Mouse (Mus musculus) intestine, embryonic 15.5 days (tissue): ENCODE measurements around the gene Antxr1. TPM values are rescaled to one million over a fixed set of nuclear protein-coding genes. Genes with fewer than 3 reads are reported as not detected.
A peak's percentile ranks its signal among the peaks of the same experiment; 100 is the strongest.

Source experiments
- ATAC-seq: fragments of 200-750 bp; cut with Nextera tagmentation; 2 replicates; pipeline ENCODE4 v1.8.0; 2017; ENCODE audit warnings: moderate TSS enrichment, moderate library complexity
- H3K27ac ChIP-seq: fragments of 300-500 bp; sonication (generic); 2 replicates; pipeline ENCODE4 v1.5.1; 2015; ENCODE audit warnings: mild to moderate bottlenecking, inconsistent platforms
- H3K27me3 ChIP-seq: fragments of 300-500 bp; sonication (generic); replicated peaks from 2 replicates; pipeline ENCODE4 v1.6.1; 2015; ENCODE audit warnings: inconsistent platforms
- H3K36me3 ChIP-seq: fragments of 300-500 bp; sonication (generic); 2 replicates; pipeline ENCODE4 v1.6.1; 2015; ENCODE audit warnings: inconsistent platforms
- H3K4me1 ChIP-seq: fragments of 300-500 bp; sonication (generic); replicated peaks from 2 replicates; pipeline ENCODE4 v1.6.1; 2015; ENCODE audit warnings: inconsistent platforms
- H3K4me2 ChIP-seq: fragments of 300-500 bp; sonication (generic); replicated peaks from 2 replicates; pipeline ENCODE4 v1.6.1; 2015; ENCODE audit warnings: mild to moderate bottlenecking, inconsistent platforms
- H3K4me3 ChIP-seq: fragments of 300-500 bp; sonication (generic); replicated peaks from 2 replicates; pipeline ENCODE4 v1.5.1; 2015; ENCODE audit warnings: inconsistent platforms
- H3K9ac ChIP-seq: fragments of 300-500 bp; sonication (generic); 2 replicates; pipeline ENCODE4 v1.6.1; 2015; ENCODE audit warnings: inconsistent platforms
- H3K9me3 ChIP-seq: fragments of 300-500 bp; sonication (generic); 2 replicates; pipeline ENCODE4 v1.6.1; 2016; ENCODE audit warnings: inconsistent platforms
- WGBS: fragments of 180-500 bp; shearing (Covaris S2); methylation state at CpG from one replicate; pipeline ENCODE4 v1.1.7; 2015; 5-methylcytosine and 5-hydroxymethylcytosine counted together
- polyA plus RNA-seq: library from polyadenylated mRNA; unstranded; fragments of >200 nt; fragmentation: Nextera tagmentation; extraction: Ambion mirVana; gene quantifications from 2 replicates; pipeline ENCODE4 v1.2.1, GENCODE M21; 2015

The Antxr1 gene
- polyA plus RNA-seq, 1 experiment from 2014 or later, result 5.9 TPM

- no peak for ATAC-seq
- 52% methylated on average over 11 of the region's 11 CpGs for WGBS
- peak overlapping the region; percentile 62; the same call in 1 of the 2 replicates for H3K27ac ChIP-seq
These were observed 50.8 kb downstream of the Antxr1 start for GRCm38 (mm10) chr6:87284716-87285364.

DNA sequence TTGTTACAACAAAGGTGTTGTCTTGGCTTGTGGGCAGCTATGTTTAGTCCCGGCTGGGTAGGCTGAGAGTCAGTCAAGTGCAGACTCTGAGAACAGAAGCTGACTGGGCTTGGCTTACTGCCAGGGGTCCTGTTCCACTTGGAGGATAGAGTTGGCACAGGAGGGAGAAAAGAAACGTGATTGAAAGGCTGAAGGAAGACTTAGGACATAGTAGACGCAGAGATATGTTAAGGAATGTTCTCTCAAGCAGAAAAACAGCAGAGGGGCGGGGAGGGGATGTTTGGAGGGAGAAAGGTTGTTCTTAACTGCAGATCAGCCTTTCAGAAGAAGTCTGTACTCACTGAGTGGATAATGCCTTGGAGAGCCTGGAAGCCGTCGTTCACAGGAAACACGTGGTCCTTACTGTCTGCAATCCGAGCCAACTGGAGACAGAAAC lies 53.3 kb downstream of the Antxr1 start:
- H3K27me3 ChIP-seq, result no peaks in the 10 kb centered on the region
- no peak overlapping the region for H3K4me2 ChIP-seq
- H3K36me3 ChIP-seq, result no peaks in the 10 kb centered on the region
- H3K4me3 ChIP-seq, result no peak overlapping the region
- H3K27ac ChIP-seq, result peak overlapping the region; percentile 29; the same call in 1 of the 2 replicates
- peak; percentile 60 for ATAC-seq
- 34% methylated on average over 8 of the region's 8 CpGs for WGBS
- no peak overlapping the region for H3K9ac ChIP-seq
- peaks cover 24% of the 10 kb centered on the region for H3K4me1 ChIP-seq
- H3K9me3 ChIP-seq, result no peaks in the 10 kb centered on the region

More at GRCm38 (mm10) chr6:87284716-87285364, 50.8 kb downstream of the Antxr1 start:
- Histone ChIP-seq H3K4me1 (peaks cover 16% of the 10 kb centered on the region; the same call in 1 of the 2 replicates), H3K4me3 (no peak overlapping the region), H3K36me3 (no peaks in the 10 kb centered on the region), H3K27me3 (no peaks in the 10 kb centered on the region), H3K4me2 (no peak overlapping the region), H3K9ac (no peak overlapping the region), H3K9me3 (no peaks in the 10 kb centered on the region)

DNA sequence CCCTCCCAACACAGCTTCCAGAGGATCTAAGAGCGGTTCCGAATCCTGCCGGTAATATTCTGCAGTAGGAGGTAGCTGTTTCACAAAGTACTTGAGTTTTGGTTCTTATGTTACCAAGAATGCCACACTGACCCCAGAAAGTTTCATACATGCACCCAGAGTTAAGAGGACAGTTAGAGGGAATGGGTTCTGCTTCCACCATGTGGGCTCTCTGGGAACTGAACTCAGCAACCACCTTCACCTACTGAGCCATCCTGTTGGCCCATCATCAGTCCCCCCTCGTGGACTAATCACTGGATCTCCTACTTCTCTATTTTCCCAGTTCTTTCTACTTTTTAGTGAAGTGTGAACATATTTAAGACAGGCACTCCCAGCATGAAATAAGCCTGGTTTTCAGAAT lies 53.9 kb downstream of the Antxr1 start:
- Histone ChIP-seq H3K27me3 (no peaks in the 10 kb centered on the region), H3K4me2 (no peak overlapping the region), H3K36me3 (no peaks in the 10 kb centered on the region), H3K9me3 (no peaks in the 10 kb centered on the region), H3K27ac (no peak overlapping the region), H3K4me1 (peaks cover 29% of the 10 kb centered on the region), H3K9ac (no peak overlapping the region), H3K4me3 (no peak overlapping the region)
- no peak for ATAC-seq
- 93% methylated on average over 4 of the region's 4 CpGs for WGBS

- no peak overlapping the region for H3K4me2 ChIP-seq
- 0 out of 2 replicates have a peak, but pooled peaks cover 3% of the 10 kb centered on the region for H3K36me3 ChIP-seq
- peaks cover 19% of the 10 kb centered on the region for H3K4me1 ChIP-seq
- no peaks in the 10 kb centered on the region for H3K27me3 ChIP-seq
- 0 out of 2 replicates have a peak overlapping the region, but pooled peaks have one; percentile 4 for H3K27ac ChIP-seq
- no peak overlapping the region for H3K9ac ChIP-seq
- 70% methylated on average over 5 of the region's 5 CpGs for WGBS
- H3K9me3 ChIP-seq, result no peaks in the 10 kb centered on the region
- H3K4me3 ChIP-seq, result no peak overlapping the region
- ATAC-seq, result no peak
These were observed 57.5 kb downstream of the Antxr1 start for GRCm38 (mm10) chr6:87278151-87278550.

DNA sequence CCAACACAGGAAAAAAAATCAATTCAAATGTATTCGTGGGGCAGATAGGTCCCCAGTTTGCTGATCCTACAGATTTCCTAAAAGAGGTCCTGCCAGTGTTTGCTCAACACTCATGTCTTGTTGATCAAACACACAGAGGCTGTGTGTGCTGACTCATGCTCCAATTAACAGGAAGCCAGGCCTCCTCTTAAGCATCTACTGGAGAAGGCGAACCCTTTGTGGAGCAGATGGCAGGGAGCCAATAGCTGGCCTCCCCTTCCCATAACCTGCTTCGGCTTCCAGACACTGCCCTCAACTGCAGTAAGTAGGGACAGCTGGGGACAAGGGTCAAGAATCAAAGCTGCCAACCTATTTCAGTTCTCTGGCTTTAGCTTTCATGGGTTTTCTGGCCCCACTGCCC lies 58.1 kb downstream of the Antxr1 start:
- Histone ChIP-seq H3K27ac (peak overlapping the region; percentile 4; the same call in 1 of the 2 replicates), H3K9ac (no peak overlapping the region), H3K27me3 (no peaks in the 10 kb centered on the region), H3K4me3 (no peak overlapping the region), H3K4me2 (peak overlapping the region; percentile 5; the same call in 1 of the 2 replicates), H3K4me1 (peaks cover 19% of the 10 kb centered on the region), H3K36me3 (0 out of 2 replicates have a peak, but pooled peaks cover 3% of the 10 kb centered on the region), H3K9me3 (no peaks in the 10 kb centered on the region)
- 20% methylated on average over 3 of the region's 3 CpGs for WGBS
- ATAC-seq, result peak; percentile 88

GRCm38 (mm10) chr6:87276941-87277340 lies 58.7 kb downstream of the Antxr1 start:
- WGBS, result 65% methylated on average over 7 of the region's 7 CpGs
- H3K27me3 ChIP-seq, result no peaks in the 10 kb centered on the region
- H3K9me3 ChIP-seq, result no peaks in the 10 kb centered on the region
- peak overlapping the region; percentile 4; the same call in 1 of the 2 replicates for H3K27ac ChIP-seq
- peaks cover 21% of the 10 kb centered on the region for H3K4me1 ChIP-seq
- 0 out of 2 replicates have a peak, but pooled peaks cover 3% of the 10 kb centered on the region for H3K36me3 ChIP-seq
- no peak overlapping the region for H3K9ac ChIP-seq
- peak; percentile 8 for ATAC-seq
- no peak overlapping the region for H3K4me3 ChIP-seq
- peak overlapping the region; percentile 5; the same call in 1 of the 2 replicates for H3K4me2 ChIP-seq

DNA sequence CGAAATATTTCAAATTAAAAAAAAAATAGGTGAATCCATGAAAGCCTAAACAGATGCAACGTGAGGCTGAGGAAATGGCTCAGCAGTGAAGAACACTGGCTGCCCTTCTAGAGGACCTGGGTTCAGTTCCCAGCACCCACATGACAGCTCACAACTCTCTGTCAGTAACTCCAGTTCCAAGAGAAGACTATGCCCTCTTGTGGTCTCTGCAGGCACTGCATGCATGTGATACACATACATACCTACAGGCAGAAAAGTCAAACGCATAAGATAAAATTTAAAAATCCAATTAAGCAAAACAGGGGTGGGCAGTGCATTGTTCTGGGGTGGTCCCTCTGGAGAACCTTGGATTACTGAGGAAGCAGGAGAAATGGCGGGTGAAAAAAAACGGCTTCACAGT lies 60.8 kb downstream of the Antxr1 start:
- no peak for ATAC-seq
- H3K27me3 ChIP-seq, result no peaks in the 10 kb centered on the region
- 93% methylated on average over 5 of the region's 5 CpGs for WGBS

DNA sequence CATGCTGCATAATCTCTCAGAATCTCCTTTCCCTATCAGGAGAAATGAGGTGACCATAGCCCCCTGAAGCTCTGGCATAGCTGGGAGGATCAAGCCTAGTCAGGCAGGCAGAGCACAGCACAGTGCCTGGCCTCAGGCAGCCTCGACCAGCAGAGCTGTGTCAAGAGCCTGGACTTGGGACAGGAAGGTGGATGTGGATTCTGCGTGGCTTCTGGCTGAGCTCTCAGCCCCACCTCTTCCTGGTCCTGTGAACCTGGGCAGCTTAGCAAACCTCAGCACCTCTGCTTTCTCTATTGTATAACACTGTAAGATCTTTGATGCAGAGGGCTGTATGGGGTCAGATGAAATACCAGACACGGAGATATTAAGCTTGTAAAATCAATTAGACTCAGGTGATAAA lies 61.8 kb downstream of the Antxr1 start:
- Histone ChIP-seq H3K4me2 (no peak overlapping the region), H3K4me1 (peaks cover 37% of the 10 kb centered on the region), H3K36me3 (0 out of 2 replicates have a peak, but pooled peaks cover 3% of the 10 kb centered on the region), H3K27me3 (no peaks in the 10 kb centered on the region), H3K4me3 (no peak overlapping the region), H3K9ac (no peak overlapping the region), H3K27ac (no peak overlapping the region), H3K9me3 (no peaks in the 10 kb centered on the region)
- no peak for ATAC-seq
- 68% methylated on average over 3 of the region's 3 CpGs for WGBS

More for the DNA sequence above, 60.8 kb downstream of the Antxr1 start:
- Histone ChIP-seq H3K4me3 (no peak overlapping the region), H3K9ac (no peak overlapping the region), H3K9me3 (no peaks in the 10 kb centered on the region), H3K4me1 (peaks cover 37% of the 10 kb centered on the region), H3K27ac (no peak overlapping the region), H3K4me2 (no peak overlapping the region), H3K36me3 (0 out of 2 replicates have a peak, but pooled peaks cover 3% of the 10 kb centered on the region)

- H3K27me3 ChIP-seq, result no peaks in the 10 kb centered on the region
- H3K4me3 ChIP-seq, result no peak overlapping the region
- H3K4me2 ChIP-seq, result no peak overlapping the region
- no peak overlapping the region for H3K9ac ChIP-seq
- H3K9me3 ChIP-seq, result no peaks in the 10 kb centered on the region
- H3K27ac ChIP-seq, result no peak overlapping the region
- WGBS, result 69% methylated on average over 4 of the region's 4 CpGs
- no peak for ATAC-seq
- H3K36me3 ChIP-seq, result 0 out of 2 replicates have a peak, but pooled peaks cover 3% of the 10 kb centered on the region
- H3K4me1 ChIP-seq, result peaks cover 37% of the 10 kb centered on the region
These were observed 62.5 kb downstream of the Antxr1 start for GRCm38 (mm10) chr6:87273141-87273540.

DNA sequence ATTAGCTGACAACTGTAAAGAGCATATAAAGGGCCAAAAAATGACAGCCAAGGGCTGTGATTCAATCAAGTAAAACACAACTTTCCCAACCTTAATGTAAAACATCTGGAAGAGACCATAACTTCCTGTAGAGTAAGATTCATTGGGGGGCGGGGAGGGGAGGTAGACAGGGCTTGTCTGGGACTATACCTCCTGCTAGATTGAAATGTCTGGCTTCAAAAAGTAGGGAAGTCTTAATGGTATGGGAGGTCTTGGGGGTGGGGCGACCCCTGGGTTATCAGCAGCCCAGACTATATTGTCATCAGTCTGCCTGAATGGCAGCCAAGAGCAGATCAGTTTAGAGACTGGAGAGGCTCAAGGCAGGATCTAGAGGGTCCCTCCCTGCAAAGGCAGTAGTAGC lies 63.4 kb downstream of the Antxr1 start:
- Histone ChIP-seq H3K4me3 (no peak overlapping the region), H3K4me2 (no peak overlapping the region), H3K9ac (no peak overlapping the region), H3K4me1 (peaks cover 28% of the 10 kb centered on the region), H3K27me3 (no peaks in the 10 kb centered on the region), H3K36me3 (0 out of 2 replicates have a peak, but pooled peaks cover 3% of the 10 kb centered on the region), H3K27ac (no peak overlapping the region), H3K9me3 (no peaks in the 10 kb centered on the region)
- ATAC-seq, result no peak
- WGBS, result 66% methylated on average over 2 of the region's 2 CpGs

- Histone ChIP-seq H3K4me3 (no peak overlapping the region), H3K4me2 (0 out of 2 replicates have a peak overlapping the region, but pooled peaks have one; percentile 6), H3K9ac (no peak overlapping the region), H3K4me1 (peaks cover 24% of the 10 kb centered on the region), H3K27ac (0 out of 2 replicates have a peak overlapping the region, but pooled peaks have one; percentile 34), H3K27me3 (no peaks in the 10 kb centered on the region), H3K9me3 (no peaks in the 10 kb centered on the region), H3K36me3 (0 out of 2 replicates have a peak, but pooled peaks cover 3% of the 10 kb centered on the region)
- 11% methylated on average over 7 of the region's 7 CpGs for WGBS
- peak; percentile 74 for ATAC-seq
These were observed 65.2 kb downstream of the Antxr1 start for GRCm38 (mm10) chr6:87270452-87270851.

- H3K4me2 ChIP-seq, result no peak overlapping the region
- H3K9ac ChIP-seq, result no peak overlapping the region
- 0 out of 2 replicates have a peak, but pooled peaks cover 3% of the 10 kb centered on the region for H3K36me3 ChIP-seq
- H3K4me1 ChIP-seq, result peaks cover 24% of the 10 kb centered on the region
- H3K27ac ChIP-seq, result no peak overlapping the region
- no peaks in the 10 kb centered on the region for H3K9me3 ChIP-seq
- 48% methylated on average over 7 of the region's 7 CpGs for WGBS
- H3K27me3 ChIP-seq, result no peaks in the 10 kb centered on the region
- H3K4me3 ChIP-seq, result no peak overlapping the region
- peak; percentile 41; the same call in 1 of the 2 replicates for ATAC-seq
These were observed 65.7 kb downstream of the Antxr1 start for GRCm38 (mm10) chr6:87269950-87270349.
